Mouse (Mus musculus) neural tube, embryonic 10.5 days (tissue): ENCODE results near the gene Lamc3.
A peak's percentile ranks its signal among the peaks of the same experiment; 100 is the strongest.

Experiments
- DNase-seq: peaks from one replicate; pipeline ENCODE4 v3.0.0-alpha.2; 2017; ENCODE audit warnings: low spot score; ENCODE audit errors: extremely low spot score

Lamc3 gene

DNA sequence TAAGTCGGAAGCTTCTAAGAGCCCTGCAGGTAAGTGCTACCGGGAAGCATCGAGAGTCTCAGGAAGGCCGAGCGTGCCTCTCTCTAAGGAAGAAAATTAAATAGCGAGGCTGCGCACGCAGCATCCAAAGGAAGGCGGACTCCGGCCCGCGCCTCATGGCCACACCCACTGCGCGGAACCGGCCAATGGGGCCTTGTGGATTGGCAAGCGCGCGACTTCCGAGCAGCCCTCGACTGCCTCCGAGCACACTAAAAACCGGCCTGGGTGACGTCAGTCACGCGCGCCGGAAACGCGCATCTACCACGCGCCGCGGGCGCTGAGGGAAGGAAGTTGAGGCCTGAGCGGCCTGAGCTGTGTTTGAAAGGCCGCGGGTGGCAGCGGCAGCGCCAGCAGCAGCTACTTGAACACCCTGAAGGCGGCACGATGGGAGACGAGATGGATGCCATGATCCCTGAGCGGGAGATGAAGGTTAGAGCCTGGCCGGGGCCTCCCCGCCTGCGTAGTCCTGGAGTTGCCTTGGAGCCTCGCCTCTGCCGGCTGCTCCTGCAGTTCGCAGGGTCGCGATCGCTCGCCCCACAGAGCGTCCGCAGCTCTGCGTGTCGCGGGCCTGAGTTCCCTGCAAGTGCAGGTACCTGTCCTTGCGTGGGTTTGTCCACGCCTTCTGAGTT is 87.2 kb downstream of the Lamc3 start, which contains the start of gene Nup214:
Nup214 (plus strand) TSS at position 296 of the 668 bp plus-strand sequence.
- DNase-seq = peak; percentile 100

DNA sequence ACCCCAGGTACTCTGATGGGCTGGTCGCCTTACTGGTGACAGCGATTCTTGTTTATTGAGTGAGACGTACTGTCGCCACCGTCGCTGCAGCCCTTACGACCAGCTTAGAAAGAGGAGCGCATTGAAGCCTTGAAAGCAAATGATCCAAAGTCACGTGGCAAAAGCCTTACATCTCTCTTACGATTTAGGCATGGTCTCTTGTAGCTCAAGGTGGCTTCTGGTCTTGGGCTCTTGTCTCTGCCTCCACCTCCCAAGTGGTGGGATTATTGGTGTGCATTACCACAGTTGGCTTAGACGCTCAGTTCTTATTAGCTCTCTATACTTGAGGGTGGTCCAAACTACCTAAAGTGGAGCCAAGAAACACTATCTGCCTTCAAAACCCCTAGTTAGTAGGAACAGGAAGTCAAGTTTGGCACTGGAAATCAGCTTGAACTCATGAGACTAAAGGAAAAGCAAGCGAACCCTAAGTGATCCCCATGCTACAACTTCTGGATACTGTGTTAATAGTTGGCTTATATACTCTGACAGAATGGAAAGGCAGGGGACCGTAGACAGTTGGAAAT is 87.8 kb downstream of the Lamc3 start:
- no peak for DNase-seq

GRCm38 (mm10) chr2:31987774-31988173 is 100.7 kb downstream of the Lamc3 start:
- DNase-seq = no peak

- DNase-seq = no peak
Measured at GRCm38 (mm10) chr2:31990961-31991360, 103.9 kb downstream of the Lamc3 start.

GRCm38 (mm10) chr2:31994896-31995295 is 107.8 kb downstream of the Lamc3 start:
- DNase-seq = no peak

GRCm38 (mm10) chr2:31996060-31996459 is 109.0 kb downstream of the Lamc3 start:
- DNase-seq = no peak
